Mouse (Mus musculus): ENCODE results near the gene Ahdc1.

Ahdc1 gene

GRCm38 (mm10) chr4:133011028-133011820 lies at the start of gene Ahdc1:
TSS of gene Ahdc1 (plus strand) at chr4:133011260.
- peak; percentile 92 for DNase-seq (ENCODE audit: low read depth)

GRCm38 (mm10) chr4:132961866-132962265 lies 49.2 kb upstream of the Ahdc1 start:
- no peak for DNase-seq (ENCODE audit: low read depth)

GRCm38 (mm10) chr4:132962628-132963027 lies 48.4 kb upstream of the Ahdc1 start:
- no peak for DNase-seq (ENCODE audit: low read depth)

- DNase-seq (ENCODE audit: low read depth), result no peak
These were observed 47.6 kb upstream of the Ahdc1 start for GRCm38 (mm10) chr4:132963436-132963835.

GRCm38 (mm10) chr4:132964064-132964463 lies 47.0 kb upstream of the Ahdc1 start:
- no peak for DNase-seq (ENCODE audit: low read depth)

GRCm38 (mm10) chr4:132964473-132964872 lies 46.6 kb upstream of the Ahdc1 start:
- DNase-seq (ENCODE audit: low read depth), result no peak

- DNase-seq (ENCODE audit: low read depth), result no peak
These were observed 42.7 kb upstream of the Ahdc1 start for GRCm38 (mm10) chr4:132968105-132968938.

- peak; percentile 37 for DNase-seq (ENCODE audit: low read depth)
These were observed 39.5 kb upstream of the Ahdc1 start for GRCm38 (mm10) chr4:132971601-132972000.

GRCm38 (mm10) chr4:132972101-132972500 lies 39.0 kb upstream of the Ahdc1 start:
- DNase-seq (ENCODE audit: low read depth), result no peak

- no peak for DNase-seq (ENCODE audit: low read depth)
These were observed 38.5 kb upstream of the Ahdc1 start for GRCm38 (mm10) chr4:132972556-132972955.

GRCm38 (mm10) chr4:132973186-132973585 lies 37.9 kb upstream of the Ahdc1 start:
- DNase-seq (ENCODE audit: low read depth), result no peak

GRCm38 (mm10) chr4:132973814-132974398 lies 37.2 kb upstream of the Ahdc1 start, which contains the start of gene Fgr:
TSS of gene Fgr (plus strand) at chr4:132974095.
- DNase-seq (ENCODE audit: low read depth), result no peak

GRCm38 (mm10) chr4:132974904-132975303 lies 36.2 kb upstream of the Ahdc1 start:
- DNase-seq (ENCODE audit: low read depth), result no peak

- no peak for DNase-seq (ENCODE audit: low read depth)
These were observed 35.3 kb upstream of the Ahdc1 start for GRCm38 (mm10) chr4:132975791-132976190.

- DNase-seq (ENCODE audit: low read depth), result peak; percentile 66
These were observed 34.3 kb upstream of the Ahdc1 start for GRCm38 (mm10) chr4:132976729-132977128.

- DNase-seq (ENCODE audit: low read depth), result no peak
These were observed 33.5 kb upstream of the Ahdc1 start for GRCm38 (mm10) chr4:132977597-132977996.

GRCm38 (mm10) chr4:132979186-132979585 lies 31.9 kb upstream of the Ahdc1 start:
- DNase-seq (ENCODE audit: low read depth), result no peak

- no peak for DNase-seq (ENCODE audit: low read depth)
These were observed 29.4 kb upstream of the Ahdc1 start for GRCm38 (mm10) chr4:132981621-132982020.

GRCm38 (mm10) chr4:132982999-132983398 lies 28.1 kb upstream of the Ahdc1 start:
- DNase-seq (ENCODE audit: low read depth), result peak; percentile 84

GRCm38 (mm10) chr4:132983664-132984512 lies 27.2 kb upstream of the Ahdc1 start:
- DNase-seq (ENCODE audit: low read depth), result no peak

GRCm38 (mm10) chr4:132988581-132989355 lies 22.3 kb upstream of the Ahdc1 start:
- DNase-seq (ENCODE audit: low read depth), result no peak
